Mouse (Mus musculus): ENCODE results near the gene Cdk13. TPM values are rescaled to one million over a fixed set of nuclear protein-coding genes. Genes with fewer than 3 reads are reported as not detected.

Cdk13 gene
- polyA plus RNA-seq, 1 experiment, result not detected

DNA sequence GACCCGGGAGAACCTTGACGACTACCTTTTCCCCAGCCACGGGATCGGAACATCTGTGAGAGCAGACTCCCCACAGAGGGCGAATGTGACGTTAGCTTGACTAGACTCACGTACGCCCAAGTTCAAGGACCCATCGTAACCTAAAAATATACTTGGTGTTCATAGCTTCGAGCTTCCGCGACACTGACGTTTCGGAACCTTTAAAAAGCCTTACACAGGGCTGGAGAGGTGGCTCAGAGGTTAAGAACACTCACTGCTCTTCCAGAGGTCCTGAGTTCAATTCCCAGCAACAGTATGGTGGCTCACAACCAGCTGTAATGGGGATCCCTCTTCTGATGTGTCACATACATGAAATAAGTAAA lies 698 bp upstream of the Cdk13 start:
- H3K4me1 ChIP-seq (ENCODE audit: control insufficient read depth, insufficient read depth, low read length), result no peaks in the 10 kb centered on the region
- peak overlapping the region; percentile 98 for H3K27ac ChIP-seq (ENCODE audit: insufficient read depth, low read depth, low read length)
- TF ChIP-seq CTCF (IDR thresholded peaks at IDR 0.05; ENCODE audit: insufficient read depth, low read depth, low read length) (no peak), POLR2A (IDR thresholded peaks at IDR 0.05; ENCODE audit: insufficient read depth, low read depth, low read length) (no peak)
- WGBS, result 0% methylated on average over 14 of the region's 14 CpGs
- peak overlapping the region; percentile 69 for H3K4me3 ChIP-seq (ENCODE audit: insufficient read depth, low read depth, low read length)

DNA sequence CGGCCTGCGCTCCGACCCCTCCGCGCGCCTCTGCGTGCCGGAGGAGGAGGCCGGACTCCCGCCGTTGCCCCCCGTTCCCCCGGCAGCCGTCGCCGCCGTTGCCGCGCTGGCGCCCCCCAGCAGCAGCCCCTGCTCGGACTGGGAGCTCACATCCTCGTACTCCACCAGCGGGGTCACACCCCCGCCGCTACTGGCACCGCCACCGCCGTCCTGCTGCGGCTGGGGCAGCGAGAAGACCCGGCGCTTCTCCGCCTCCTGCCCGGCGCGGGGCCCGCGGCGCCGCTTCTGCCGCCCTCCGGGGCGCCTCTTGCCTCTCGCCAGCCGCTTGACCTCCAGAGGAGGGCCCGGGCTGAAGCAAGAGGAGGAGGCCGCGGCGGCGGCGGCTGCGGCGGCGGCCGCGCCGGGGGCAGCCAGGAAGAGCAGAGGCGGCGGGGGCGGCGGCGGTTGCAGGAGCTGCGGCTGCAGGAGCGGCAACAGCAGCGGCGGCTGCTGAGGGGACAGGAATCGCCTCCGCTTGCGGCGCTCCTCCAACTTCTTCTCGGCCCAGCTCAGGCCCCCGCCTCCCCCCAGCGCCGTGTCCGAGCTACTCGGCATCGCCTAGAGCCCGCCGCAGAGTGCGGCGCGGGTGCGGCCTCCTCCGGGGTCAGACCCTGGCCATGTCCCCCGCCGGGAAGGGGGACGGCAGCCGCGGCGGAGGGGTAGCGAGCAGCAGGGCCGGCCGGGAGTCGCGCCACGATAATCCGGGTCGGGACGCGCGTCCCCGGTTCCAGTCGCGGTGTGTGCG lies 647 bp downstream of the Cdk13 start:
- Histone ChIP-seq H3K4me3 (ENCODE audit: insufficient read depth, low read depth, low read length) (peak overlapping the region; percentile 71), H3K27ac (ENCODE audit: insufficient read depth, low read depth, low read length) (peak overlapping the region; percentile 58), H3K4me1 (ENCODE audit: control insufficient read depth, insufficient read depth, low read length) (no peaks in the 10 kb centered on the region)
- under 1% methylated on average over 97 of the region's 105 CpGs for WGBS
- TF ChIP-seq CTCF (IDR thresholded peaks at IDR 0.05; ENCODE audit: insufficient read depth, low read depth, low read length), result no peak
- TF ChIP-seq POLR2A (IDR thresholded peaks at IDR 0.05; ENCODE audit: insufficient read depth, low read depth, low read length), result no peak

DNA sequence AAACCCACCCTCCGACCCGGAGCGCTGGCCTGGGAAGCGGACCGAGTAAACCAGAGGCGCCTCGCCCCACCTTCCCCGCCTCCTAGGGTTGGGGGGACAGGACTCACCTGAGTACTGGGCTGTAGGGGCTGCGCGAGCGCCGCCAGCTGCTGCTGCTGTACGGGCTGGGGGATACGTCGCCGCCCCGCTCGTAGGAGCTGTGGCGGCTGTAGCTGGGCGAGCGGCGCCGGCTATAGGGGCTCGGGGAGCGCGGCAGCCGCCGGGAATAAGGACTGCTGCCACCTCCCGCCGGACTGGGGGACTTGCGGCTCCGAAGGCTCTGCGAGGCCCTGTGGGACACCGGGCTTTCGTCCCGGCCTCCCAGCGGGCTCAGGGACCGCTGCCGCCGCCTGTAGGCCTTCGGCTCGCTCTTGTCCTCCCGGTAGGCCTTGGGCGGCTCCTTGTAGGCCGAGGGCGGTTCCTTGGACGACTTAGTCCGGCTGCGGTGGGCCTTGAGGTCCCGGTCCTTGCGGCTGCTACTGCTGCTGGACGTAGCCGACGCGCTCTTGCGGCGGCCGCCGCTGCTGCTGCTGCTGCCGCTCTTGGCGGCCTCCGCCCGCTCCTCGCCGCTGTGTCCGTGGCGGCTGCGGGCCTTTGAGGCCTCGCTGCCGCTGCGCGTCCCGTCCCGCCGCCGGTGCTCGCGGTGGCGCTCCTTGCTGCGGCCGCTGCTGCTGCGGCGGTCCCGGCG lies 1.4 kb downstream of the Cdk13 start:
- H3K27ac ChIP-seq (ENCODE audit: insufficient read depth, low read depth, low read length), result no peak overlapping the region
- TF ChIP-seq CTCF (IDR thresholded peaks at IDR 0.05; ENCODE audit: insufficient read depth, low read depth, low read length), result no peak
- no peak for TF ChIP-seq POLR2A (IDR thresholded peaks at IDR 0.05; ENCODE audit: insufficient read depth, low read depth, low read length)
- no peaks in the 10 kb centered on the region for H3K4me1 ChIP-seq (ENCODE audit: control insufficient read depth, insufficient read depth, low read length)
- H3K4me3 ChIP-seq (ENCODE audit: insufficient read depth, low read depth, low read length), result peak overlapping the region; percentile 71
- WGBS, result under 1% methylated on average over 85 of the region's 85 CpGs

DNA sequence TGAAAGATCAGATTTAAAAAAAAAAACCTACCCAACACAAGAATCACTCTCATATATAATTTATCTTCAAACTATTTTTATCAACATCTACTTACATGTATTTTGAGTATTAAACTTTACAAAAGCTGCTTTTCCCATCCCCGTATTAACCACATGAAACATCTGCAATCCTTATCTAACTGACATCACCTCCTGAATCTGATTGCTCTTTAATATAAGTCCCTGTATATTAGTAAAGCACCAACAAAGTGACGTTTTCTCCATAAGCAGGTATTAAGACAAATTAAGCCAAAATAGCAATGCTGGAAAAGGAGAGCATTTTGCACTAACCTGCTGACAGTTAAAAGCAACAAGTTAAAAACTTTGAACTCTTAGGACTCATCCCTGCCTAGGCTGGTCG lies 2.0 kb downstream of the Cdk13 start:
- no peaks in the 10 kb centered on the region for H3K4me1 ChIP-seq (ENCODE audit: control insufficient read depth, insufficient read depth, low read length)
- no peak overlapping the region for H3K27ac ChIP-seq (ENCODE audit: insufficient read depth, low read depth, low read length)
- H3K4me3 ChIP-seq (ENCODE audit: insufficient read depth, low read depth, low read length), result peak overlapping the region; percentile 71
- TF ChIP-seq CTCF (IDR thresholded peaks at IDR 0.05; ENCODE audit: insufficient read depth, low read depth, low read length) (no peak), POLR2A (IDR thresholded peaks at IDR 0.05; ENCODE audit: insufficient read depth, low read depth, low read length) (no peak)
- WGBS, result 1% methylated on average over 3 of the region's 3 CpGs

DNA sequence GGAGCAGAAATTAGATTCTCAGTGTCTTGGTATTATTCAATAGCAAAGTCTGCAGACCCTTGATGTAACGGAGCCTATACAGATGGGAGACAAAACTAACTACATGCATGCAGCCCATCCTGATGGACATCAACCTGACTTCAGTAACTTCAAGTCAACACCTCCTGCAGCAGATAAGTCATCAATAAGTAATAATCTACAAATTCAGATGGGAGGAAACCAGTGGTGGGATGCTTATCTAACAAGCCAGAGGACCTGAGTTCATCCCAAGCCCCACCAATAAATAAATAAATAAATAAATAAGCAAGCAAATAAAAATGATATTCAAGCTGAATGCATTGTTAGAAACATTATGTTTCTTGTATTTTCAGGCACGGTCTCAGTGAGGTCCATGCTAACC lies 5.2 kb downstream of the Cdk13 start:
- 58% methylated on average over 2 of the region's 2 CpGs for WGBS
- TF ChIP-seq POLR2A (IDR thresholded peaks at IDR 0.05; ENCODE audit: insufficient read depth, low read depth, low read length), result no peak
- TF ChIP-seq CTCF (IDR thresholded peaks at IDR 0.05; ENCODE audit: insufficient read depth, low read depth, low read length), result no peak
- no peak overlapping the region for H3K27ac ChIP-seq (ENCODE audit: insufficient read depth, low read depth, low read length)
- no peak overlapping the region for H3K4me3 ChIP-seq (ENCODE audit: insufficient read depth, low read depth, low read length)
- H3K4me1 ChIP-seq (ENCODE audit: control insufficient read depth, insufficient read depth, low read length), result no peaks in the 10 kb centered on the region

DNA sequence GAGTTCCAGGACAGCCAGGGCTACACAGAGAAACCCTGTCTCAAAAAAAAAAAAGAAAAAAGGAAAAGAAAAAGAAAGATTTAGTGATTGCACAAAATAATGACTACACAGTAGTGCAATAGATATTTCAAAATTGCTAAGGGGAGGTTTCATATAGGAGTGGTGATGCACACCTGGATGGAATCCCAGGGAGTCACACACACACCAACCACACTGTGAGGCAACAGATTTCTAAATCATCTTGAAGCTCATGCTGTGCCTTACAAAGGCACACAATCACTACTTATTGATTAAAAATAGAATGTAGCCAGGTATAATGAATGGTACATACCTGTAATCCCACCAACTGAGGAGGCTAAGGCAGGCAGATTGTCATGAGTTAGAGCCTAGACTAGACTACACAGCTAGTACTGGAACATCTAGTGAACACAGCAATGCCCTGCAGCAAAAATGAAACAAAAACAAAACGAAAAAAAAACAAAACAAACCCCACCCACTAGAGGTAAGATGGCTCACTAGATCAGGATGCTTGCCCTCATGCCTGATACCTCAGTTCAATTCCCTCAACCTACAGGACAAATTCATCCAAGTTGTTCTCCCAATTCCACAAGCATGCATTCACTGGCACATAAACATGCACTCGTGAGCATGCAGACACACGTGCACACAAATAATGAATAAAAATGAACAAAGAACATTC lies 9.0 kb downstream of the Cdk13 start:
- Histone ChIP-seq H3K4me3 (ENCODE audit: insufficient read depth, low read depth, low read length) (no peak overlapping the region), H3K4me1 (ENCODE audit: control insufficient read depth, insufficient read depth, low read length) (peaks cover 2% of the 10 kb centered on the region; the same call in 1 of the 2 replicates), H3K27ac (ENCODE audit: insufficient read depth, low read depth, low read length) (no peak overlapping the region)
- TF ChIP-seq CTCF (IDR thresholded peaks at IDR 0.05; ENCODE audit: insufficient read depth, low read depth, low read length), result no peak
- no peak for TF ChIP-seq POLR2A (IDR thresholded peaks at IDR 0.05; ENCODE audit: insufficient read depth, low read depth, low read length)
- 57% methylated on average over 3 of the region's 3 CpGs for WGBS

DNA sequence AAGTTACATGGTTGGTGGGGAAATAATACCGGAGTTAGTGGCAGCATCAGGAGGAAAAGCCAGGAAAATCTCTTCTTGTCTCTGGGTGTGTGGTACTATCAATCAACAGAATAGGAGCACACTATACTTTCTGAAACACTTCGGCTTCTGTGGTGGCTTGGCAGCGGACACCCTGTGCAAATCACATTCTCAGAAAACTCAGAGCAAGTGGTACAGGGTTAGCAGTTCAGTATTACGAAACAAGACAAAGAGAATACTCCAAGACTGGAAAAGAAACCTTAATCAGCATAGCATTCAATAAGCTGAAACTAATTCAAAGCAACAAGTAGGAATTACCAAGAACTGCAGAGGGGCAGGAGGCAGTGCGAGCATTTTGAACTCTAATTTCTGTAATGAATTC lies 21.3 kb downstream of the Cdk13 start:
- no peaks in the 10 kb centered on the region for H3K4me1 ChIP-seq (ENCODE audit: control insufficient read depth, insufficient read depth, low read length)
- no peak overlapping the region for H3K27ac ChIP-seq (ENCODE audit: insufficient read depth, low read depth, low read length)
- no peak overlapping the region for H3K4me3 ChIP-seq (ENCODE audit: insufficient read depth, low read depth, low read length)
- 60% methylated on average over 5 of the region's 5 CpGs for WGBS
- no peak for TF ChIP-seq CTCF (IDR thresholded peaks at IDR 0.05; ENCODE audit: insufficient read depth, low read depth, low read length)
- no peak for TF ChIP-seq POLR2A (IDR thresholded peaks at IDR 0.05; ENCODE audit: insufficient read depth, low read depth, low read length)

DNA sequence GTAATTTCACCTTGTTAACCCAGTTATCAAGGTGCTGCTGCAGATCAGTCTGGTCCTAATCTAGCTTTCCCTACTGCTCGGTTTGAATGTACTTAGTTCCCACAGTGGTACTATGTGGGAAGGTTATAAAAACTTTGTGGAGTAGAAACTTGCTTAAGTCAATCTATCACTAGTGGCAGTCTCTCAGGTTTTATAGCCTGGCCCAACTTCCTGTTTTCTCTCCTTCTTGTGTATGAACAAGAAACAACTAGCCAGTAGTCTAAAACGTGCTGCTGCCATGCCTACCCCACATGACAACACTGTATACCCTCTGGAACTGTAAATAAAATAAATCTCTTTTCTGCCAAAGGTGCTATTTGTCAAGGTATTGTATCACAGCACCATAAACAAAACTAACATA lies 25.0 kb downstream of the Cdk13 start:
- Histone ChIP-seq H3K4me1 (ENCODE audit: control insufficient read depth, insufficient read depth, low read length) (no peaks in the 10 kb centered on the region), H3K27ac (ENCODE audit: insufficient read depth, low read depth, low read length) (no peak overlapping the region), H3K4me3 (ENCODE audit: insufficient read depth, low read depth, low read length) (no peak overlapping the region)
- WGBS, result 84% methylated on average over 2 of the region's 2 CpGs
- TF ChIP-seq POLR2A (IDR thresholded peaks at IDR 0.05; ENCODE audit: insufficient read depth, low read depth, low read length), result no peak

DNA sequence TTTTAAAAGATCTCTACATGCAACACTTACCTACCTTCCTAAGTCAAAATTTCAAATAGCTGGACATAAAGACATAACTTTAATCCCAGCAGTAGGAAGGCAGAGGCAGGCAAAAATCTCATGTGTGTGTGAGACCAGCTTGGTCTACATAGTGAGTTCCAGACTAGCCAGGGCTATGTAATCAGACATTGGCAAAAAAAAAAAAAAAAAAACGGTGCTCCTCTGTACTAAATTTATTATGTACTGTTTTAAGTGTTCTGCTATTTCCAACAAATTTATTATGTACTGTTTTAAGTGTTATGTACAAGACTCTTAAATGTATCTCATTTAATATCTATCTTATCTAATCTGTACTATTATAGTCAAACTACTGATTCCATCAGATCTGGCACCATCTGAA lies 28.6 kb downstream of the Cdk13 start:
- Histone ChIP-seq H3K4me1 (ENCODE audit: control insufficient read depth, insufficient read depth, low read length) (0 out of 2 replicates have a peak, but pooled peaks cover 3% of the 10 kb centered on the region), H3K4me3 (ENCODE audit: insufficient read depth, low read depth, low read length) (no peak overlapping the region), H3K27ac (ENCODE audit: insufficient read depth, low read depth, low read length) (no peak overlapping the region)
- TF ChIP-seq POLR2A (IDR thresholded peaks at IDR 0.05; ENCODE audit: insufficient read depth, low read depth, low read length) (no peak), CTCF (IDR thresholded peaks at IDR 0.05; ENCODE audit: insufficient read depth, low read depth, low read length) (no peak)
- WGBS, result 76% methylated on average over 1 of the region's 1 CpGs
